Mouse (Mus musculus) spleen, adult 2 months (tissue): ENCODE measurements around the gene Clrn2. TPM values are rescaled to one million over a fixed set of nuclear protein-coding genes. Genes with fewer than 3 reads are reported as not detected.

Experiments
- DNase-seq, 2 experiments: peaks; one replicate each; pipeline versions ENCODE4 v3.0.0 to v3.0.0-alpha.2; 2012 to 2021; ENCODE audit warnings: low spot score in 2 of 2, low read depth in 1 of 2
- H3K27ac ChIP-seq: fragments of 200-500 bp; 2 replicates; pipeline ENCODE4 v1.5.1; 2012; ENCODE audit warnings: low read length, inconsistent platforms; ENCODE audit not compliant: insufficient read depth
- H3K27me3 ChIP-seq: fragments of 200-500 bp; 2 replicates; pipeline ENCODE4 v1.6.1; 2012; ENCODE audit warnings: mild to moderate bottlenecking, moderate library complexity, low read length, inconsistent platforms; ENCODE audit not compliant: control insufficient read depth, insufficient read depth
- H3K36me3 ChIP-seq: fragments of 200-500 bp; 2 replicates; pipeline ENCODE4 v1.6.1; 2012; ENCODE audit warnings: mild to moderate bottlenecking, low read length, inconsistent platforms; ENCODE audit not compliant: control insufficient read depth, insufficient read depth
- H3K4me1 ChIP-seq: fragments of 200-500 bp; 2 replicates; pipeline ENCODE4 v1.6.1; 2011; ENCODE audit warnings: inconsistent platforms; ENCODE audit not compliant: control insufficient read depth, insufficient read depth, insufficient read length
- H3K4me3 ChIP-seq: fragments of 200-500 bp; 2 replicates; pipeline ENCODE4 v1.5.1; 2011; ENCODE audit warnings: mild to moderate bottlenecking, inconsistent platforms; ENCODE audit not compliant: insufficient read depth, insufficient read length; ENCODE audit errors: extremely low read depth
- CTCF ChIP-seq: fragments of 200-500 bp; IDR thresholded peaks from 2 replicates; pipeline ENCODE4 v1.5.1; 2011; ENCODE audit warnings: mild to moderate bottlenecking, inconsistent platforms; ENCODE audit not compliant: insufficient read depth, insufficient read length, insufficient replicate concordance; ENCODE audit errors: extremely low read depth
- POLR2A ChIP-seq: fragments of 200-500 bp; IDR thresholded peaks from 2 replicates; pipeline ENCODE4 v1.6.1; 2011; ENCODE audit warnings: low read depth, low read length, inconsistent platforms
- WGBS: fragments of 180-500 bp; shearing (Covaris S2); methylation state at CpG from one replicate; pipeline ENCODE4 v1.1.7; 2018; 5-methylcytosine and 5-hydroxymethylcytosine counted together
- polyA plus RNA-seq: library from polyadenylated mRNA; depleted of rRNA; stranded (reverse); fragments of >200 nt; gene quantifications from 2 replicates; pipeline ENCODE4 v1.2.3, GENCODE M21; 2012; rRNA removed

Gene Clrn2
- polyA plus RNA-seq, 1 experiment, result not detected

- 81% methylated on average over 5 of the region's 5 CpGs for WGBS
Measured at GRCm38 (mm10) chr5:45497564-45497963, 44.0 kb downstream of the Clrn2 start.

DNA sequence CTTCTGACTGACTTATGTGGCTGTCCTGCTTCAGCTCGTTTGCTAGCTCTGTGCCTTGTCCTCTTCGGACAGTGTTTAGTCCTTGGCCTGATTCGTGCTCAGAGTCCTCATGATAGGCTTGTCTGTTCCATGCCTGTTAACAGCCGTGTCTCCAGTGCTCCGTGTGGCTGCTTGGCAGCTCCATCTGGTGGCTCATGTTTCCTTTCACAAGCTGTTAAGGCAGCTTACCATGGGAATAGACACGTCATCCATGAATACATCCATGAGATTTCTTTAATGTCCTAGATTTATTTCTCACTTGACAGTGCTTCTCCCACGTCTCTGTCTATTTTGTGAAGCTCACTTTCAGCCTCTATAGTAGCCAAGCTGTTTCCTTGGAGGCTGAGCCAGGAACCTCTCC is 56.5 kb downstream of the Clrn2 start:
- Histone ChIP-seq H3K27ac (no peak overlapping the region), H3K4me1 (no peaks in the 10 kb centered on the region), H3K4me3 (no peak overlapping the region), H3K27me3 (no peaks in the 10 kb centered on the region), H3K36me3 (peaks cover 18% of the 10 kb centered on the region)
- no peak for DNase-seq
- WGBS, result 89% methylated on average over 7 of the region's 7 CpGs
- TF ChIP-seq CTCF, result no peak
- no peak for TF ChIP-seq POLR2A

More at GRCm38 (mm10) chr5:45497564-45497963, 44.0 kb downstream of the Clrn2 start:
- H3K4me1 ChIP-seq, result peaks cover 2% of the 10 kb centered on the region
- DNase-seq, result no peak
- H3K27me3 ChIP-seq, result no peaks in the 10 kb centered on the region
- no peak overlapping the region for H3K4me3 ChIP-seq
- peaks cover 6% of the 10 kb centered on the region; the same call in 1 of the 2 replicates for H3K36me3 ChIP-seq
- no peak for TF ChIP-seq CTCF
- TF ChIP-seq POLR2A, result no peak
- no peak overlapping the region for H3K27ac ChIP-seq

DNA sequence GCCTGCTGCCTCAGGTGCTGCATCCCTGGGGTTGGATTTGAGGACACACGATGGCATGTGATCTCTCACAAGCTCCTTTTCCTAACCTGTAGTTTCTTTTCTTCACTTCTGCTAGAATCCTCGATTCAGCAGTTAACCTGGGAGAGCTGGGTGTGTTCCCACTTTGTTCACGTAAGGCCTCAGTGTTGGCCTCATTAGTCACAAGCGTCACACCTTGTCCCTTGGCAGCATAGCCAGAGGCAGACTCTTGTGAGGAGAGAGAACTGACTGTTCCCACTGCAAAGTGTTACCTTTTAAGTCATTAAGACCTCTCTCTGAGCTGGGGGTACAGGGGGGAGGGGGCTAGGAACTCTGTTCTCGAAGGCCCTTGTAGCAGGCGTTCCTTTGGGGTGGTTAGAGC is 59.4 kb downstream of the Clrn2 start:
- Histone ChIP-seq H3K4me1 (no peaks in the 10 kb centered on the region), H3K36me3 (peaks cover 7% of the 10 kb centered on the region), H3K27ac (no peak overlapping the region), H3K27me3 (no peaks in the 10 kb centered on the region), H3K4me3 (no peak overlapping the region)
- 93% methylated on average over 6 of the region's 6 CpGs for WGBS
- DNase-seq, result no peak
- TF ChIP-seq CTCF, result no peak
- TF ChIP-seq POLR2A, result no peak

GRCm38 (mm10) chr5:45513511-45513910 is 60.0 kb downstream of the Clrn2 start:
- no peak overlapping the region for H3K27ac ChIP-seq
- no peaks in the 10 kb centered on the region for H3K4me1 ChIP-seq
- H3K27me3 ChIP-seq, result no peaks in the 10 kb centered on the region
- peaks cover 7% of the 10 kb centered on the region for H3K36me3 ChIP-seq
- 87% methylated on average over 2 of the region's 2 CpGs for WGBS
- no peak overlapping the region for H3K4me3 ChIP-seq
- DNase-seq, result no peak
- TF ChIP-seq CTCF (no peak), POLR2A (no peak)

Other genes starting within 250 kb of the Clrn2 start
- 33.0 and 41.5 TPM in 2 replicates for gene Qdpr, start 3.5 kb upstream of the Clrn2 start, polyA plus RNA-seq
- 6.6 and 9.5 TPM in 2 replicates for gene Lap3, start 39.6 kb downstream of the Clrn2 start, polyA plus RNA-seq
- 64.1 and 64.6 TPM in 2 replicates for gene Med28, start 66.5 kb downstream of the Clrn2 start, polyA plus RNA-seq
- gene Fam184b, start 185.9 kb downstream of the Clrn2 start, polyA plus RNA-seq, result 0.06 and 0.08 TPM in 2 replicates
- 1.0 and 1.2 TPM in 2 replicates for gene Ncapg, start 216.2 kb downstream of the Clrn2 start, polyA plus RNA-seq